Mouse (Mus musculus): Measurements from ENCODE around the gene Dync2li1.

- no peak for TF ChIP-seq CTCF (IDR thresholded peaks at IDR 0.05)
- no peak for TF ChIP-seq POLR2A (IDR thresholded peaks at IDR 0.05; ENCODE audit: insufficient read depth, low read depth, low read length)
- no peak for TF ChIP-seq EP300 (IDR thresholded peaks at IDR 0.05; ENCODE audit: insufficient read depth, low read depth, low read length)
Measured at GRCm38 (mm10) chr17:84628611-84629010, 2.3 kb downstream of the Dync2li1 start.

All from heart, adult 2 months (tissue).